Mouse (Mus musculus) monocyte, adult 2 months (primary cell): ENCODE results near the gene Gnb1.
A peak's percentile ranks its signal among the peaks of the same experiment; 100 is the strongest.
"Not testable (repeated sequence)": the region's sequence is repeated elsewhere in the genome, so short reads cannot be mapped to it uniquely, and the experiment has no call there.

ENCODE experiments used
- DNase-seq, 2 experiments: peaks; one replicate each; pipeline ENCODE4 v3.0.0; 2022; ENCODE audit warnings: low spot score in 2 of 2, low read depth in 1 of 2

Gene Gnb1

GRCm38 (mm10) chr4:155549993-155550392 lies 58.8 kb downstream of the Gnb1 start:
- no peak for DNase-seq

GRCm38 (mm10) chr4:155550446-155550845 lies 59.3 kb downstream of the Gnb1 start:
- no peak for DNase-seq

- no peak for DNase-seq
Measured at GRCm38 (mm10) chr4:155551073-155551472, 59.9 kb downstream of the Gnb1 start.

GRCm38 (mm10) chr4:155552917-155553532 lies 61.9 kb downstream of the Gnb1 start:
- DNase-seq: no peak

- DNase-seq: no peak
Measured at GRCm38 (mm10) chr4:155554880-155555279, 63.7 kb downstream of the Gnb1 start.

- DNase-seq: no peak
Measured at GRCm38 (mm10) chr4:155555464-155555863, 64.3 kb downstream of the Gnb1 start.

- DNase-seq: no peak
Measured at GRCm38 (mm10) chr4:155559454-155559853, 68.3 kb downstream of the Gnb1 start.

- no peak for DNase-seq
Measured at GRCm38 (mm10) chr4:155560932-155561331, 69.8 kb downstream of the Gnb1 start.

GRCm38 (mm10) chr4:155561661-155562442 lies 70.7 kb downstream of the Gnb1 start, which contains the start of gene Nadk:
Gene Nadk (plus strand): TSS chr4:155562378.
- peak; percentile 69 to 81 for DNase-seq

GRCm38 (mm10) chr4:155562725-155563399 lies 71.7 kb downstream of the Gnb1 start:
- peak in 1 of 2 experiments; percentile 36 for DNase-seq

- peak; percentile 91 to 97 for DNase-seq
Measured at GRCm38 (mm10) chr4:155563400-155564231, 72.5 kb downstream of the Gnb1 start.

GRCm38 (mm10) chr4:155564315-155565069 lies 73.3 kb downstream of the Gnb1 start:
- no peak for DNase-seq

GRCm38 (mm10) chr4:155566555-155566954 lies 75.4 kb downstream of the Gnb1 start:
- DNase-seq: no peak

GRCm38 (mm10) chr4:155568170-155568569 lies 77.0 kb downstream of the Gnb1 start:
- DNase-seq: no peak

GRCm38 (mm10) chr4:155568632-155569370 lies 77.6 kb downstream of the Gnb1 start:
- no peak for DNase-seq

- DNase-seq: no peak
Measured at GRCm38 (mm10) chr4:155569818-155570217, 78.7 kb downstream of the Gnb1 start.

- not testable (repeated sequence) for DNase-seq
Measured at GRCm38 (mm10) chr4:155570315-155570714, 79.2 kb downstream of the Gnb1 start.

- DNase-seq: peak in 1 of 2 experiments; percentile 31
Measured at GRCm38 (mm10) chr4:155571442-155571841, 80.3 kb downstream of the Gnb1 start.

- no peak for DNase-seq
Measured at GRCm38 (mm10) chr4:155573155-155573554, 82.0 kb downstream of the Gnb1 start.

- DNase-seq: no peak
Measured at GRCm38 (mm10) chr4:155573876-155574275, 82.7 kb downstream of the Gnb1 start.
